ENCODE assay signal across 22 mouse cellular contexts in genomic region chr16:4175134-4175533, GRCm38 (mm10).
"Had no signal": no experiment of that assay in that cellular context is flagged by ENCODE, and none has a peak within 500 bp of the region (broad histone marks: within the 10 kb centered on the region; RNA-seq: fewer than 3 reads in every experiment).

No protein-coding gene starts in this region.

- H3K27me3 ChIP-seq: intestine, embryonic 15.5 days; kidney, embryonic 15.5 days; limb, embryonic 12.5 days; limb, embryonic 15.5 days; midbrain, embryonic 13.5 days; neural tube, embryonic 13.5 days; stomach, embryonic 15.5 days had no signal

- H3K4me2 ChIP-seq: intestine, embryonic 15.5 days; kidney, embryonic 15.5 days; limb, embryonic 12.5 days; limb, embryonic 15.5 days; midbrain, embryonic 13.5 days; neural tube, embryonic 13.5 days; stomach, embryonic 15.5 days had no signal

- ATAC-seq: intestine, embryonic 15.5 days; midbrain, embryonic 13.5 days; midbrain, embryonic 16.5 days had no signal

- H3K4me3 ChIP-seq: intestine, embryonic 15.5 days; kidney, embryonic 15.5 days; limb, embryonic 12.5 days; limb, embryonic 15.5 days; midbrain, embryonic 10.5 days; midbrain, embryonic 13.5 days; myocyte; neural tube, embryonic 13.5 days; stomach, embryonic 15.5 days had no signal

- H3K27ac ChIP-seq: intestine, embryonic 15.5 days; kidney, embryonic 15.5 days; limb, embryonic 12.5 days; limb, embryonic 15.5 days; midbrain, embryonic 10.5 days; midbrain, embryonic 13.5 days; neural tube, embryonic 13.5 days; stomach, embryonic 15.5 days had no signal

- H3K9me3 ChIP-seq: intestine, embryonic 15.5 days; kidney, embryonic 15.5 days; limb, embryonic 12.5 days; limb, embryonic 15.5 days; midbrain, embryonic 13.5 days; neural tube, embryonic 13.5 days; stomach, embryonic 15.5 days had no signal

- H3K4me1 ChIP-seq: intestine, embryonic 15.5 days; kidney, embryonic 15.5 days; limb, embryonic 12.5 days; limb, embryonic 15.5 days; midbrain, embryonic 10.5 days; midbrain, embryonic 13.5 days; neural tube, embryonic 13.5 days; stomach, embryonic 15.5 days had no signal

- H3K9ac ChIP-seq: intestine, embryonic 15.5 days; kidney, embryonic 15.5 days; limb, embryonic 12.5 days; limb, embryonic 15.5 days; midbrain, embryonic 13.5 days; neural tube, embryonic 13.5 days; stomach, embryonic 15.5 days had no signal

- DNase-seq: kidney, adult 11 months; kidney, adult 8-10 months; kidney, postnatal 14 days; kidney, postnatal 4 days; left cerebral cortex, postnatal 4 days; lung, adult 2 months; lung, postnatal 14 days; lung, postnatal 4 days; retina, postnatal 1 day; right cerebral cortex, postnatal 25 days; spleen, adult 18-20 months; thymus, postnatal 36 days had no signal
